Mouse (Mus musculus) cerebellum, adult 9-11 months (tissue): ENCODE results near the gene Gm20747.
"Not testable (repeated sequence)": the region's sequence is repeated elsewhere in the genome, so short reads cannot be mapped to it uniquely, and the experiment has no call there.

Experiments
- DNase-seq: peaks from one replicate; pipeline ENCODE4 v3.0.0; 2022

The Gm20747 gene

DNA sequence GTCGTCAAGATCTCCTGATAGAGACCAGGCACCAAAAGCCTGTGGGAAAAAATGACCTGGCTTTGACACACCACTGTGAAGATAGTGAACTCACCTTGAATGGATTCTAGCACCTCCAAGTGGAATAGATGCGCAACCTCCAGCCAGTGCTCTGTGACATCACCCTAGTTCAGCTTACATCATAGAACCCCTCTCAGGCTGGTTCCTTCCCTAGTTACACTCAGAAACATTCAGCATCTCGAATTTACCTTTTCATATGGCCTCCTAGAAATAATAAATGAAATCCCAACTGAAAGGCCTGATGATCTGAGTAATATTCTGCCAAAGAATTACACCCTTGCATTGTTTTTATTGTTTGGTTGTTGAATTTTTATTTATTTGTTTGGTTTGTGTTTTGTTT lies at the start of gene Gm20747:
Gm20747 (minus strand) TSS at position 101 of the 400 bp plus-strand sequence.
- not testable (repeated sequence) for DNase-seq
